Mouse (Mus musculus): ENCODE measurements around the gene Commd2.

Commd2 gene

DNA sequence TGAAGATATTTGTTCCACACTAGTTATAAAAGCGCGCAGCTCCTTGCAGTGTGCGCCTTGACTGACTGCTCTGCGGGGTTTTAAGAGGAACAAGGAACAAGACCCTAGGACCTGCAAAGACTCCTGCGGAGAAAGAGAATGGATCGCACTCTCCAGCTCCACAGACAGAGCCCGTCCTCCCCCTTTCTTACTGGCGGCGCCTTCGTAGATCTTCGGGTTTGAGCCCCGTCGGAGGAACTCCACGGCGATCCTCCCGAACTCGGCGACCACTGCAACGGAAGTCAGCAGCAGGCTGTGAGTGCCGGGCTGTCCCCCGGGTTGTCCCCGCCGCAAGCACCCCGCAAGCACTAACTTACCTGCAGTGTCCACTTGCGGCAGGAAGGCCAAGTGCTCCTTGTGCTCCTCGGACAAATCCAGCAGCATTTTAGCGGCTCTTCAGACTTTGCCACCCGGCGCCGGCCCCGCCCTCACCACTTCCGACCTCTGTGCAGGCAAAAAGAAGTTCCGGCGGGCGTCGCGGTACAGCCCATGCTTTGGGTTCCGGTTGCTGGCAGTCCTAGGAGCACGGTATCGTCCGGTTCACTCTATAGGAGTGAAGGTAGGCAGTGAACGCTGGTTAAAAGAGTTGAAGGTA lies at the start of gene Commd2:
Commd2 (minus strand) TSS at position 485 of the 634 bp plus-strand sequence.
- DNase-seq (ENCODE audit: low spot score in 2 of 2) = peak; percentile 74 to 86

DNA sequence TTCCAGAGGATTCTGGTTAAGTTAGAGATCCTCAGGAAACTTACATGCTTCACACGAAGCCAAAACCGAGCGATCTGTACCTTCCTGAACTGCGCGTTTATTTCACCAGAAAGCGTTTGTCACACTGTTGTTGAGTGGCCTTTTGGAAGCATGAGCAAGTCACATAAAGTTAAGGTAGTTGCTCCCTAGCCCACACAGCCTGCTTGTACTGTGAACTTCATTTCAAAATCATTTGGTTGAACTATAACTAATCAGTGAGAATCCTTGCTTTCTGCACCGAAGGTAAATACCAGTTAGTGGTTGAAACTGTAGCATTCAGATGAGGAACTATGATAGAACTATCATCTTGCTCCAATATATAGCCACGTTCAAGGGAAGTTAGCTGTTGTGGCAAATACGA lies 45.3 kb upstream of the Commd2 start:
- DNase-seq (ENCODE audit: low spot score in 2 of 2) = no peak

- DNase-seq (ENCODE audit: low spot score in 2 of 2) = no peak
Measured at GRCm38 (mm10) chr3:57696249-57696648, 44.7 kb upstream of the Commd2 start.

DNA sequence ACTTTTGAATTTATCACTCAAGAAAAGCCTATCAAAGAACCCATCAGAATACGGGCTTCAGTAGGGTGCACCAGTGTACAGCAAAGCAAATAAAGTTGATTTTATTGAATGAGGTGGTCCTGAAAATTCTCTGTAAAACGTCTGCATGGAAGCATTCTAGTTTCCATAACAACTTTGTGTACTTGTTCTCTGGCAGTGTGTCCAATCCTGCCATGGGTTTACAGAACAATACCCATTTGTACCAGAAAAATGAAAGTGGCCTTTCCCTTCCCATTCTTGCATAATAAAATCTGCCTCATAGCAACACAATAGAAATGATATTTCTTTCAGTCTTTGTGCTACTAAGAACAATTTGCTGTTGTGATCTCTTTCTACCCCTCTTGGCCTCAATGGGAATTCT lies 41.2 kb upstream of the Commd2 start, which contains the start of gene Ankub1:
Ankub1 (minus strand) TSS at position 81 of the 400 bp plus-strand sequence.
- DNase-seq (ENCODE audit: low spot score in 2 of 2) = no peak

DNA sequence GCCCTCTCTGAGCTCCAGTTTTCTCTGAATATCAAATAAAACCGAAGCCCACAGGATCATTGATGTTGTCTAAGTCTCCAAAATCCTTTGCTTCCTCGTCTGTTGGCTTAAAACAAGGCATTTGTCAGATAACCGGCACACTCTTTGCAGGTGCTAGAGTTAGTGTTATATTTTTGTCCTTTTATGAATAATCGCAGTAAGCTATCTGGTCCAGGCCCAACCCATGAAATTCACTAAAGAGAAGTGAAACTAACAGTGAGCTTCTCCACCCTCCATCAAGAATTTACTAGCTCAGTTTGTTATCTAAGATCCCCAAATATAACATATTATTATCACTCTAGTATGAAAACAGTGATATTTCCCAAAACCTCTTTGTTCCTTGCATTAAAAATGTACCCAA lies 40.3 kb upstream of the Commd2 start:
- DNase-seq (ENCODE audit: low spot score in 2 of 2) = no peak

DNA sequence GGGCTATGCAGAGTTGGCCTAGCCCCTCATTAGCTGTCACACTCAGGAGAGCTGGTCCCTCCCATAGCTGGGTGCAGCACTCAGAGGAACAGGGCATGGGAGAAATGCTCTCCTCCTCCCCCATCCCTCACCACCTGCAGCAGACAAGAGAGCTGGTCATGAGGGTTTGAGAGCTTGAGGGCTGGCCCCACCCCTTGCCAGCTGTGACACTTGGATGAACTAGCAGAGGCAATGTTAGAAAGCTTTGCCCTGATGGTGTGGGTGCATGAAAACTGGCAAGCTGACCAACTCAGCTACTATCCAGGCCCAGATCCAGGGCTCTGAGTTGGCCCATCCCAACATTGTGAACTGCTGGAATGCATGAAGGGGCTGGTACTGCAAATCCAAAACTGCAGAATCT lies 26.3 kb upstream of the Commd2 start:
- DNase-seq (ENCODE audit: low spot score in 2 of 2) = no peak

GRCm38 (mm10) chr3:57674075-57674474 lies 22.6 kb upstream of the Commd2 start:
- no peak for DNase-seq (ENCODE audit: low spot score in 2 of 2)

DNA sequence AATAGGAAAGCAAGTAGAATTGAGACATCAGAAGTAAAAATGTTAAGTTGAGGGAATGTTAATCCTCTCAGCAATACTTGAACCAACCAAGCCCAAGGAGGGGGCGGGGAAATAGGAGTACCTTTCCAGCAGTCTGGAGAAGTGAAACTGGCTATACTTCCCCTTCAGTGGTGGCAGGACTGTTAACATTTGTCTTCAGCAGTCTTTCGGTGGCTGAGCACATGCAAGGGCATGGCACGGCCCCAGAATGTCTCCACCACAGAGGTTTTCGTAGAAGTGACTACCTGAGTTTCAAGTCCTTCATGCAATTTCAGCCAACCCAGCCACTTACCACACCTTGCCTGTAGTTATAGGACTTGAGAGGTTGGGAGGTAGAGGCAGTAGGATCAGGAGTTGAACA lies 22.1 kb upstream of the Commd2 start:
- peak in 1 of 2 experiments; percentile 45 for DNase-seq (ENCODE audit: low spot score in 2 of 2)

DNA sequence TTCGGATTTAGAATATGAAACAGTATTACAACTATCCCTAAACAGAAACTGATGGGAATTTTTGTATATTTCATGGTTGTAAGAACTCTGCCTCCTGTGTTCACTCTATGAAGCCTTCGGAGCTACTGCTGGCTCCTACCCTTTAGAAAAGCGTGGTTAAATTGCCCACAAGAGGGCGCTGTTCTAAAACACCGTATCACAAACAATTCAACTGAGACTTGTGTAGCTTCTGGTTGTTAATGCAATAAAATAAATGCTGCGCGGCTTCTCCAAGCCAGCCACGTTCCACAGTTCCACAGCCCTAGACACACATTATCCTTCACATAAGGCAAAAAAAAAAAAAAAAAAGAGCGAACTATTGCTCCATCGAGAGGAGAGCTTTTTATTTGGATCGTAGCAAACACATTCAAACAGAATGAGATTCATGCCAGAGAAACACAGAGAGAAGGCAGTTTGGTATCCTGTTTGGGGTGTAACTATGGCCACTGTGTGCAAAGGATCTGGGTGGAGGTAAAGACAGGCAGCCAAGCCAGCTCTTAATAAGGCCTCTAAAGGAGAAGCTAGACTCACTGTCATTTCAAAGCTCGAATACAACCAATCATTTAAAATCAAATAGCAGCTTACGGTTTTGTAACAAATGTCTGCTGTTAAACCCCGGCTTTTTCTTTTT lies 15.7 kb upstream of the Commd2 start:
- DNase-seq (ENCODE audit: low spot score in 2 of 2) = peak; percentile 29 to 57

DNA sequence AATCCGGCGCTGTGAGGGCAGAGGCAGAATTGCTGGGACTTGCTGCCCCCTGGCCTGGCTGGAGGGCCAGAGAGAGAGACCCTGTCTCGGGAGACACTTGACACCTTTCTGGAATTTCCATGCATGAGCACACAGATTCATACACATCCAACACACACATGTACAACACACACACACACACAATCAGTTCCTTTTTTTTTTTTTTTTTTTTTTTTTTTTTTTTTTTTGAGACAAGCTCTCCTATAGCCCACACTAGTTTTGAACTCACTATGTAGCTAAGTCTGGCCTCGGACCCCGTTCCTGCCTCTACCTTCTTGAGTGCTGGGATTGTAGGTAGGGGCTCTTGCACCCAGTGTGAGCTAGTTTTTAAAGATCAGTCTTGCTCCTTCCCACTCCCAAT lies 14.4 kb upstream of the Commd2 start:
- DNase-seq (ENCODE audit: low spot score in 2 of 2) = no peak

DNA sequence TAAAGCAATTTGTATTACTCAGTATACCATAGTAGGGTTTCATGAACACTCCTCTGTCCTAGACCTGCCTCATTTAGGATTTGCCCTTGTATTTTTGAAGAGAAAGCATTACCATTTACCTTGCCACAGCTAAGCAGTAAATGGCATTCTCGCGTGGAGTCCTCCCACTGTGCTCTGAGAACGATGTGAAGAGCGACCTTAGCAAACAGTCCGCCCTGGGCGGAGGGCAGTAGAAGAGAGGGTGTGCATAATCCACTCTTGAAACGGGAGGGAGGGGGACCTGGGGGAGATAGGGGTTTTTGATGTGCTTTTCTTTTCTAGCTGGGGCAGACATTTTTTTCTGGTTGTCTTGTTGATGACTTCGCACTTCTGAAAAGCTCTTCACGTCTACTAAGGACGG lies 13.2 kb upstream of the Commd2 start:
- DNase-seq (ENCODE audit: low spot score in 2 of 2) = no peak

- peak in 1 of 2 experiments; percentile 20 for DNase-seq (ENCODE audit: low spot score in 2 of 2)
Measured at GRCm38 (mm10) chr3:57663731-57664130, 12.2 kb upstream of the Commd2 start.

DNA sequence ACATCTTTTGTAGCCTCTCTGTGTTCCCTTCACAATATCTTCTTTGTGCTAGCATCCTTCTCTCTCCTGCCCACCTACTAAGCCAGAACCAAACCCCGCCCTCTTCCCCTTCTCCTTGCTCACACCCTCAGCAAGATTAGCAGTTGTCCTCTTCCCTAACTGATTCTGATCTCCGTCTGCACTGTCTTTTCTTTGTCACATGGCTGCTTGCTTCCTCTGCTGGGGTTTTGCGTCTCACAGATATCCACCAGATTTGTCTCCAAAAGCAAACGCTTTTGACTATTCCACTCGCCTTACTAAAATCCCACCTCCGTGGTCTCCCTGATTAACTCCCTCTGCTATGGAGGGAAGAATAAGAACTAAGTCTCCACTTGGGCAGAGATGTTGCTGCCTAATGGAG lies 7.1 kb upstream of the Commd2 start:
- DNase-seq (ENCODE audit: low spot score in 2 of 2) = no peak

DNA sequence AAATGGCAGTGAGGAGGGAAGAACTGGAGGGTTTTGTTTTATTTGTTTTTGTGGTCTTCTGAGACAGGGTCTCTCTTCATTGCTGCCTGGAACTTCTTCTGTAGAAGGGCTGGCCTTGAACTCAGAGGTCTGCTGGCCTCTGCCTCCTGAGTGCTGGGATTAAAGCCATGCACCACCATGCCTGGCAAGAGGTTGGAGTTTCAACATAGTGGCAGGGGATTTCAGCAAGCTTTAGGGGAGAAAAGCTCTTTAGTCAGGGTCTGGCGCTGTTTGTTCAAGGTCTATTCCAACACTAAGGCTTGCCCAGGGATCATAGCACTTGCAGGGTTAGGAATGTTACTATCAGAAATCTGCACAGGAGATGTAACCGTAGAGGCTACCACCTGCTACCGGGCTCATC lies 2.1 kb upstream of the Commd2 start:
- no peak for DNase-seq (ENCODE audit: low spot score in 2 of 2)

GRCm38 (mm10) chr3:57652485-57652884 lies 970 bp upstream of the Commd2 start:
- no peak for DNase-seq (ENCODE audit: low spot score in 2 of 2)

- no peak for DNase-seq (ENCODE audit: low spot score in 2 of 2)
Measured at GRCm38 (mm10) chr3:57651865-57652259, 347 bp upstream of the Commd2 start.

- DNase-seq (ENCODE audit: low spot score in 2 of 2) = no peak
Measured at GRCm38 (mm10) chr3:57643191-57643590, 8.3 kb downstream of the Commd2 start.

DNA sequence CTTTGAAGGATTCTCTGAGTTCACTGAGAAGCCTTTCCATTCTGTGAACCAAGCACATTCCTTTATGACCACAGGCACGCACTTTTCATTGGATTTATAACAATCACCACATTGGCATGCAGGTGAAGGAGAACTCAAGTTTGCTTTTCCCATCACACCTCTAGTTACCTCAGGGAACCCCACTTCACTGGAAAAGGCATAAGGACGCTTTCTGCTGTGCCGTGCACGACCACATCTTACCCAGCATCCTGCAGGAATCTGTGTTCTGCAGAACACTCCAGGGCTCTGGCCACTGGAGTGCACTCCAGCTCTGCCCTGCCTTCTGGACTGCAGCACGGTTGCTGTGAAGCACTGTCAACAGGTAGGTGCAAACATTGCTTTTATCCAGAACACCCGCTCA lies 13.9 kb downstream of the Commd2 start:
- no peak for DNase-seq (ENCODE audit: low spot score in 2 of 2)

GRCm38 (mm10) chr3:57634763-57635487 lies 16.6 kb downstream of the Commd2 start:
- DNase-seq (ENCODE audit: low spot score in 2 of 2) = no peak

DNA sequence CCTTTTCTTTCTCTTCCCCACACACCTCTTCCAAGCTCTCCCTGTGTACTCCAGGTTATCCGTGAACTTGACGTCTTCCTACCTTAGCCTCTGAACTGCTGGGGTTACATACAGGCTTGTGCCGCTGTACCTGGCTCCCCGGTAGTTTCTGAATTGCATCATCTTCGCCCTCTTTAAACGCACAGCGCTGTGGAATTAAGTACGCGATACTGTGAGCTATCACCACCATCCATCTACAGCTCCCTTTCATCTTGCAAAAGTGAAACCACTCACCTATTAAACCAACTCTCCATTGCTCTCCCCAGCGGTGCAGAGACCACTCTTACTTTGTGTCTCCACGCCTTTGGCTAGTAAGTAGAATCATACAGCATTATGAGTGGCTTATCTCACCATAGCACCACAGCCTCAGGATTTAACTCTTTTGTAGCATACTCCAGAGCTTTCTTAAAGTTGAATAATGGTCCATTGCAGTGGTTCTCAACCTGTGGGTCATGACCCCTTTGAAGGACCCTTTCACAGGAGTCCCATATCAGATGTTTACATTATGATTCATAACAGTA lies 24.5 kb downstream of the Commd2 start:
- no peak for DNase-seq (ENCODE audit: low spot score in 2 of 2)

DNA sequence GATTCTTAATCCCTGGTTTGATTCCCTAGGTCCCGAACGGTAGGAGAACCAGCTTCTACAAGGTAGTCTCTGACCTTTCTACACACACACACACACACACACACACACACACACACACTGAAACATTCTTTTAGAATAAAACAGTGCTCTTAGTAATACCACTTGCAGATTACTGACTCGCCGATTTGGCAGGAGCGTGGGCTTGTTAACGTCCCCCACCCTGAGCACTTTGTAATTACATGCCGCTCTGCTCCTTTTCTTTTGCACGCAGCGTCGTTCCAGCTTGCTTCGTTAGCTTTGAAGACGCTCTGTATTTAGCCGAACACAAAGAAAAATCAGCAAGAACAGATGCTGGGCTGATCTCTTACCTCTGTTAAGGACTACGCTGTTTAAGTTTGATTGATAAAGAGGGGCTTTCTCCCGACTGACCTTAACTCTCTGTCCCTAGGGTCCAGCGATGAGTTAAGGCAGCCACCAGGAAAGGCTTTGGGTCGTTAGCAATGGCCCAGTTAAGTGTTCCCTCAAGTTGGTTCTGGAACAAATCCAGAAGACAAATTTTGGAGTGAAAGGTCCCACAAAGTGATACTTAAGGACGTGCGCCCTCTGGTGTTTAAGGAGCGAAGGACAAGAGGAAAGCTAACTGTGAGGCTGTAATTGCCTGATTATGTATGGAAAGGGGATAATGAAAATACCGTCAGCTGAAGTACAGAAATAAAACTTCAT lies 26.1 kb downstream of the Commd2 start:
- peak; percentile 4 to 19 for DNase-seq (ENCODE audit: low spot score in 2 of 2)

- no peak for DNase-seq (ENCODE audit: low spot score in 2 of 2)
Measured at GRCm38 (mm10) chr3:57619718-57620117, 31.8 kb downstream of the Commd2 start.
